Mouse (Mus musculus) MEL (cell line): ENCODE results near the gene Kazn. TPM values are rescaled to one million over a fixed set of nuclear protein-coding genes. Genes with fewer than 3 reads are reported as not detected.

ENCODE experiments used
- DNase-seq: peaks from one replicate; pipeline ENCODE4 v3.0.0; 2011; ENCODE audit warnings: low read depth, low spot score
- H3K27ac ChIP-seq: 2 replicates; pipeline ENCODE4 v1.5.1; 2012; ENCODE audit warnings: low read depth, mild to moderate bottlenecking, control low read depth, low read length, moderate library complexity; ENCODE audit not compliant: control insufficient read depth
- H3K27me3 ChIP-seq, 2 experiments: fragments of 150-350 bp in 1 of 2; sonication (generic) in 1 of 2; 2 replicates each; pipeline ENCODE4 v1.6.1; 2012; ENCODE audit warnings: low read length in 2 of 2, mild to moderate bottlenecking in 2 of 2, improper control_type of control experiment in 1 of 2, moderate library complexity in 1 of 2; ENCODE audit not compliant: insufficient read depth in 2 of 2, control insufficient read depth in 1 of 2
- H3K36me3 ChIP-seq, 2 experiments: 2 replicates each; pipeline ENCODE4 v1.6.1; 2012 to 2014; ENCODE audit warnings: low read length in 2 of 2, improper control_type of control experiment in 1 of 2, inconsistent platforms in 1 of 2, mild to moderate bottlenecking in 1 of 2; ENCODE audit not compliant: insufficient read depth in 2 of 2, control insufficient read depth in 1 of 2
- H3K4me1 ChIP-seq, 2 experiments: fragments of 150-350 bp in 1 of 2; sonication (generic) in 1 of 2; 2 replicates each; pipeline ENCODE4 v1.6.1; 2012; ENCODE audit warnings: low read length in 2 of 2, improper control_type of control experiment in 1 of 2, mild to moderate bottlenecking in 1 of 2; ENCODE audit not compliant: insufficient read depth in 2 of 2, control insufficient read depth in 1 of 2
- H3K4me3 ChIP-seq, 2 experiments: fragments of 150-350 bp in 1 of 2; sonication (generic) in 1 of 2; 2 replicates each; pipeline ENCODE4 v1.5.1; 2012; ENCODE audit warnings: low read depth in 2 of 2, low read length in 2 of 2, mild to moderate bottlenecking in 2 of 2, moderate library complexity in 2 of 2, control low read depth in 1 of 2, improper control_type of control experiment in 1 of 2; ENCODE audit not compliant: control insufficient read depth in 1 of 2, insufficient read depth in 1 of 2
- H3K79me2 ChIP-seq: 2 replicates; pipeline ENCODE4 v1.6.1; 2012; ENCODE audit warnings: mild to moderate bottlenecking, low read length, moderate library complexity; ENCODE audit not compliant: control insufficient read depth, poor library complexity, insufficient read depth
- H3K9ac ChIP-seq: 2 replicates; pipeline ENCODE4 v1.6.1; 2012; ENCODE audit warnings: low read depth, mild to moderate bottlenecking, control low read depth, low read length, moderate library complexity; ENCODE audit not compliant: control insufficient read depth, poor library complexity, severe bottlenecking
- H3K9me3 ChIP-seq: fragments of 150-350 bp; sonication (generic); replicated peaks from 2 replicates; pipeline ENCODE4 v1.6.1; 2012; ENCODE audit warnings: mild to moderate bottlenecking, low read length, improper control_type of control experiment, moderate library complexity; ENCODE audit not compliant: insufficient read depth
- BHLHE40 ChIP-seq: IDR thresholded peaks from 2 replicates; pipeline ENCODE4 v1.6.1; 2012; ENCODE audit warnings: low read depth, mild to moderate bottlenecking, inconsistent platforms, low read length, improper control_type of control experiment, borderline replicate concordance
- CHD1 ChIP-seq: IDR thresholded peaks from 2 replicates; pipeline ENCODE4 v1.6.1; 2012; ENCODE audit warnings: low read depth, mild to moderate bottlenecking, inconsistent platforms, low read length, improper control_type of control experiment
- CHD2 ChIP-seq: IDR thresholded peaks from 2 replicates; pipeline ENCODE4 v1.6.1; 2011; ENCODE audit warnings: low read length, improper control_type of control experiment
- E2F4 ChIP-seq: IDR thresholded peaks from 2 replicates; pipeline ENCODE4 v1.6.1; 2011; ENCODE audit warnings: low read depth, low read length, improper control_type of control experiment, borderline replicate concordance
- MXI1 ChIP-seq: IDR thresholded peaks from 2 replicates; pipeline ENCODE4 v1.6.1; 2011; ENCODE audit warnings: mild to moderate bottlenecking, low read depth, low read length, improper control_type of control experiment
- MYB ChIP-seq: IDR thresholded peaks from 2 replicates; pipeline ENCODE4 v1.6.1; 2011; ENCODE audit warnings: mild to moderate bottlenecking, low read depth, low read length, improper control_type of control experiment
- MYC ChIP-seq: IDR thresholded peaks from 2 replicates; pipeline ENCODE4 v1.6.1; 2011; ENCODE audit warnings: low read depth, mild to moderate bottlenecking, low read length, improper control_type of control experiment, moderate library complexity
- NRF1 ChIP-seq: IDR thresholded peaks from 2 replicates; pipeline ENCODE4 v1.6.1; 2014; ENCODE audit warnings: low read depth, mild to moderate bottlenecking, inconsistent platforms, low read length, improper control_type of control experiment, moderate library complexity; ENCODE audit not compliant: poor library complexity, insufficient read depth, severe bottlenecking
- POLR2A ChIP-seq, 2 experiments: IDR thresholded peaks; 2 replicates each; pipeline ENCODE4 v1.6.1; 2011 to 2012; ENCODE audit warnings: low read length in 2 of 2, mild to moderate bottlenecking in 2 of 2, control low read depth in 1 of 2, improper control_type of control experiment in 1 of 2, low read depth in 1 of 2, moderate library complexity in 1 of 2; ENCODE audit not compliant: control insufficient read depth in 1 of 2, insufficient read depth in 1 of 2, poor library complexity in 1 of 2
- POLR2AphosphoS2 ChIP-seq: IDR thresholded peaks from 2 replicates; pipeline ENCODE4 v1.6.1; 2011; ENCODE audit warnings: low read length, improper control_type of control experiment
- POLR2AphosphoS5 ChIP-seq: IDR thresholded peaks from 2 replicates; pipeline ENCODE4 v1.6.1; 2012; ENCODE audit warnings: low read depth, borderline replicate concordance, mild to moderate bottlenecking, inconsistent platforms, low read length, moderate library complexity, mixed read lengths
- RAD21 ChIP-seq: IDR thresholded peaks from 2 replicates; pipeline ENCODE4 v1.6.1; 2011; ENCODE audit warnings: mild to moderate bottlenecking, low read depth, low read length, improper control_type of control experiment
- SIN3A ChIP-seq: IDR thresholded peaks from 2 replicates; pipeline ENCODE4 v1.6.1; 2012; ENCODE audit warnings: low read length, improper control_type of control experiment, inconsistent platforms
- TAL1 ChIP-seq: IDR thresholded peaks from 2 replicates; pipeline ENCODE4 v1.6.1; 2012; ENCODE audit warnings: mild to moderate bottlenecking, inconsistent platforms, low read length, moderate library complexity, mixed read lengths
- TBP ChIP-seq: IDR thresholded peaks from 2 replicates; pipeline ENCODE4 v1.8.0; 2011; ENCODE audit warnings: low read depth, low read length, improper control_type of control experiment
- TCF12 ChIP-seq: IDR thresholded peaks from 2 replicates; pipeline ENCODE4 v1.6.1; 2014; ENCODE audit warnings: low read depth, mild to moderate bottlenecking, inconsistent platforms, low read length, improper control_type of control experiment, moderate library complexity
- USF2 ChIP-seq, 2 experiments: IDR thresholded peaks; 2 replicates each; pipeline ENCODE4 v1.6.1; 2011 to 2012; ENCODE audit warnings: improper control_type of control experiment in 2 of 2, low read length in 2 of 2, borderline replicate concordance in 1 of 2, inconsistent platforms in 1 of 2, low read depth in 1 of 2, mild to moderate bottlenecking in 1 of 2; ENCODE audit not compliant: insufficient read depth in 1 of 2
- ZC3H11A ChIP-seq: IDR thresholded peaks from 2 replicates; pipeline ENCODE4 v1.6.1; 2012; ENCODE audit warnings: low read depth, mild to moderate bottlenecking, inconsistent platforms, low read length, improper control_type of control experiment
- ZKSCAN1 ChIP-seq: IDR thresholded peaks from 2 replicates; pipeline ENCODE4 v1.6.1; 2012; ENCODE audit warnings: low read depth, mild to moderate bottlenecking, inconsistent platforms, low read length, improper control_type of control experiment, moderate library complexity
- polyA plus RNA-seq, 2 experiments: library from polyadenylated mRNA; stranded (reverse) in 1 of 2; unstranded in 1 of 2; fragments of >175 nt in 1 of 2; fragments of >200 nt in 1 of 2; gene quantifications; 2 replicates each; pipeline versions ENCODE4 v1.2.1 to v1.2.4; 2012; ENCODE audit warnings: low replicate concordance in 2 of 2, low read depth in 1 of 2; ENCODE audit not compliant: insufficient read length in 2 of 2, insufficient read depth in 1 of 2, missing spikeins in 1 of 2
- total RNA-seq: library from RNA; depleted of rRNA; stranded (reverse); fragments of 300-350 nt; gene quantifications from 2 replicates; pipeline ENCODE4 v1.2.3, GENCODE M21; 2012

Kazn gene
- total and polyA plus RNA-seq, 3 experiments = not detected

DNA sequence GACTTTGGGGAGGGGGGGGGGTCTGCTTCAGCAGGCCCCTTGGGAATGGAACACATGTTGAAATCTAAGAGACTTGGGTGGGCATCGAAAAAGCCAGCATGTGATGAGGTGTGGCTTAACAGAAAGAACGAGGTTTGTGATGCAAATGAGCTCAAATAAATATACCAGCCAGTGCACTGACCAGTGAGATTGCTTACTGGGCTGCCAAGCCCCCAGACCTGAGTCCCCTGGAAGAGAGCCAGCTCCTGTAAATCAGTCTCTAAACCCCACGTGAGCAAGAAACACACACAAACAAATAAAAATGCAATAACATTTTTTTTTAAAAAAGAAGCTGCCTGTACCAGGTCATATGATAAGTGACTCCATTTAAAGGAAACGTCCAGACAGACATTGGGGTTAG lies 172.6 kb downstream of the Kazn start:
- Histone ChIP-seq H3K9ac (no peak overlapping the region), H3K27ac (no peak overlapping the region), H3K4me3 (no peak overlapping the region), H3K79me2 (no peaks in the 10 kb centered on the region), H3K4me1 (no peaks in the 10 kb centered on the region), H3K36me3 (no peaks in the 10 kb centered on the region), H3K9me3 (no peaks in the 10 kb centered on the region), H3K27me3 (no peaks in the 10 kb centered on the region)
- no peak for TF ChIP-seq NRF1
- TF ChIP-seq POLR2A (IDR thresholded peaks at IDR 0.05; ENCODE audit: control insufficient read depth in 1 of 2, insufficient read depth in 1 of 2, low read depth in 1 of 2, low read length in 2 of 2, poor library complexity in 1 of 2) = no peak
- TF ChIP-seq MYB = no peak
- no peak for TF ChIP-seq USF2 (IDR thresholded peaks at IDR 0.05; ENCODE audit: borderline replicate concordance in 1 of 2, insufficient read depth in 1 of 2, low read depth in 1 of 2, low read length in 2 of 2)
- no peak for TF ChIP-seq RAD21
- TF ChIP-seq TCF12 = no peak
- TF ChIP-seq POLR2AphosphoS5 = no peak
- TF ChIP-seq E2F4 = no peak
- TF ChIP-seq MXI1 = no peak
- no peak for TF ChIP-seq ZC3H11A
- TF ChIP-seq TAL1 = no peak
- no peak for TF ChIP-seq ZKSCAN1
- no peak for TF ChIP-seq CHD2
- no peak for TF ChIP-seq CHD1
- TF ChIP-seq MYC = no peak
- no peak for DNase-seq

DNA sequence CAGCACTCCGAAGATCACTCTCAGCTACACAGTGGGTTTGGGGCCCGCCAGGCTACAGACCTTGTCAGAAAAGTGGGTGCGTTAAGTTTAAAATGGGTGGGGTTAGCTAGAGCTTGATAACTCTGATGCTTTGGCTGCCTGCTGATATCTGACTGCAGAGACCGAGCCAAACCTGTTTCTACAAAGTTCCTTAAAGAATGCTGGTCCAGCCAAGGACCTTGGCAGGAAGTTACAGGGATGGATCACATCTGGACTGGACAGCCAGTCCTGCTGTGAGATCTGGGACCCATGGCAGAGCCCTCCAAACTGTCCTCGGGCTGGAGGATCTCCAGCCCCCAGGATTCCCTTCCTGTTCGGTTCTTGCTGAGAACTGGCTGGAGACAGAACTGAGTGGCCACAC lies 173.4 kb downstream of the Kazn start:
- TF ChIP-seq TBP = no peak
- no peak for TF ChIP-seq RAD21
- no peak for TF ChIP-seq SIN3A
- TF ChIP-seq POLR2AphosphoS2 = no peak
- TF ChIP-seq BHLHE40 = no peak
- Histone ChIP-seq H3K36me3 (no peaks in the 10 kb centered on the region), H3K27ac (no peak overlapping the region), H3K4me3 (no peak overlapping the region), H3K27me3 (no peaks in the 10 kb centered on the region), H3K9me3 (no peaks in the 10 kb centered on the region), H3K79me2 (no peaks in the 10 kb centered on the region), H3K4me1 (no peaks in the 10 kb centered on the region), H3K9ac (no peak overlapping the region)
- DNase-seq = no peak
